Mouse (Mus musculus): Measurements from ENCODE around the gene Ddr2. TPM values are rescaled to one million over a fixed set of nuclear protein-coding genes. Genes with fewer than 3 reads are reported as not detected.
"Not testable (repeated sequence)": the region's sequence is repeated elsewhere in the genome, so short reads cannot be mapped to it uniquely, and the experiment has no call there.

Gene Ddr2
- polyA plus RNA-seq, 1 experiment from 2014 or later, result 53.6 TPM

GRCm38 (mm10) chr1:170009296-170009695 lies 101.3 kb downstream of the Ddr2 start:
- Histone ChIP-seq H3K27ac (ENCODE audit: low read depth) (no peak overlapping the region), H3K4me1 (ENCODE audit: insufficient read depth) (0 out of 2 replicates have a peak, but pooled peaks cover 4% of the 10 kb centered on the region), H3K9me3 (ENCODE audit: low read depth, low read length) (no peaks in the 10 kb centered on the region), H3K4me3 (ENCODE audit: low read depth, low read length) (no peak overlapping the region), H3K4me2 (no peak overlapping the region), H3K27me3 (ENCODE audit: insufficient read depth, low read length) (no peaks in the 10 kb centered on the region), H3K36me3 (ENCODE audit: insufficient read depth) (peaks cover 9% of the 10 kb centered on the region), H3K9ac (no peak overlapping the region)
- ATAC-seq (ENCODE audit: insufficient read depth) (no peak), DNase-seq (no peak)
- WGBS, result 77% methylated on average over 1 of the region's 1 CpGs
- TF ChIP-seq CTCF (IDR thresholded peaks at IDR 0.05; ENCODE audit: low read depth), result no peak

- Histone ChIP-seq H3K9me3 (ENCODE audit: low read depth, low read length) (no peaks in the 10 kb centered on the region), H3K4me1 (ENCODE audit: insufficient read depth) (0 out of 2 replicates have a peak, but pooled peaks cover 4% of the 10 kb centered on the region), H3K4me2 (no peak overlapping the region), H3K27ac (ENCODE audit: low read depth) (no peak overlapping the region), H3K9ac (no peak overlapping the region), H3K4me3 (ENCODE audit: low read depth, low read length) (no peak overlapping the region), H3K27me3 (ENCODE audit: insufficient read depth, low read length) (no peaks in the 10 kb centered on the region), H3K36me3 (ENCODE audit: insufficient read depth) (peaks cover 13% of the 10 kb centered on the region)
- 57% methylated on average over 13 of the region's 13 CpGs for WGBS
- no peak for ATAC-seq (ENCODE audit: insufficient read depth)
- TF ChIP-seq CTCF (IDR thresholded peaks at IDR 0.05; ENCODE audit: low read depth), result no peak
- no peak for DNase-seq
Measured at GRCm38 (mm10) chr1:170008432-170009220, 101.9 kb downstream of the Ddr2 start.

GRCm38 (mm10) chr1:170006516-170006915 lies 104.0 kb downstream of the Ddr2 start:
- Histone ChIP-seq H3K4me1 (ENCODE audit: insufficient read depth) (0 out of 2 replicates have a peak, but pooled peaks cover 4% of the 10 kb centered on the region), H3K36me3 (ENCODE audit: insufficient read depth) (peaks cover 22% of the 10 kb centered on the region), H3K9me3 (ENCODE audit: low read depth, low read length) (no peaks in the 10 kb centered on the region), H3K4me3 (ENCODE audit: low read depth, low read length) (no peak overlapping the region), H3K4me2 (no peak overlapping the region), H3K9ac (no peak overlapping the region), H3K27ac (ENCODE audit: low read depth) (peak overlapping the region; percentile 65), H3K27me3 (ENCODE audit: insufficient read depth, low read length) (no peaks in the 10 kb centered on the region)
- DNase-seq, result peak; percentile 85
- 15% methylated on average over 5 of the region's 5 CpGs for WGBS
- ATAC-seq (ENCODE audit: insufficient read depth), result peak; percentile 95
- TF ChIP-seq CTCF (IDR thresholded peaks at IDR 0.05; ENCODE audit: low read depth), result no peak

- H3K9ac ChIP-seq, result no peak overlapping the region
- H3K9me3 ChIP-seq (ENCODE audit: low read depth, low read length), result no peaks in the 10 kb centered on the region
- TF ChIP-seq CTCF (IDR thresholded peaks at IDR 0.05; ENCODE audit: low read depth), result no peak
- no peak for DNase-seq
- no peaks in the 10 kb centered on the region for H3K27me3 ChIP-seq (ENCODE audit: insufficient read depth, low read length)
- H3K4me3 ChIP-seq (ENCODE audit: low read depth, low read length), result no peak overlapping the region
- H3K27ac ChIP-seq (ENCODE audit: low read depth), result no peak overlapping the region
- WGBS, result 87% methylated on average over 3 of the region's 3 CpGs
- ATAC-seq (ENCODE audit: insufficient read depth), result no peak
- 0 out of 2 replicates have a peak, but pooled peaks cover 4% of the 10 kb centered on the region for H3K4me1 ChIP-seq (ENCODE audit: insufficient read depth)
- no peak overlapping the region for H3K4me2 ChIP-seq
- peaks cover 22% of the 10 kb centered on the region for H3K36me3 ChIP-seq (ENCODE audit: insufficient read depth)
Measured at GRCm38 (mm10) chr1:170005297-170005696, 105.3 kb downstream of the Ddr2 start.

- WGBS, result 93% methylated on average over 6 of the region's 6 CpGs
- not testable (repeated sequence) for H3K27me3 ChIP-seq (ENCODE audit: insufficient read depth, low read length); H3K27ac ChIP-seq (ENCODE audit: low read depth); H3K4me2 ChIP-seq; DNase-seq; ATAC-seq (ENCODE audit: insufficient read depth); H3K9me3 ChIP-seq (ENCODE audit: low read depth, low read length); H3K9ac ChIP-seq; H3K4me3 ChIP-seq (ENCODE audit: low read depth, low read length); H3K4me1 ChIP-seq (ENCODE audit: insufficient read depth)
- peaks cover 32% of the 10 kb centered on the region for H3K36me3 ChIP-seq (ENCODE audit: insufficient read depth)
Measured at GRCm38 (mm10) chr1:169993901-169994300, 116.7 kb downstream of the Ddr2 start.

- Histone ChIP-seq H3K9me3 (ENCODE audit: low read depth, low read length) (no peaks in the 10 kb centered on the region), H3K27me3 (ENCODE audit: insufficient read depth, low read length) (no peaks in the 10 kb centered on the region), H3K4me2 (no peak overlapping the region), H3K36me3 (ENCODE audit: insufficient read depth) (peaks cover 21% of the 10 kb centered on the region), H3K27ac (ENCODE audit: low read depth) (no peak overlapping the region), H3K4me1 (ENCODE audit: insufficient read depth) (no peaks in the 10 kb centered on the region), H3K9ac (no peak overlapping the region), H3K4me3 (ENCODE audit: low read depth, low read length) (no peak overlapping the region)
- TF ChIP-seq CTCF (IDR thresholded peaks at IDR 0.05; ENCODE audit: low read depth), result no peak
- ATAC-seq (ENCODE audit: insufficient read depth), result no peak
- WGBS, result 77% methylated on average over 1 of the region's 1 CpGs
- no peak for DNase-seq
Measured at GRCm38 (mm10) chr1:169986166-169986565, 124.4 kb downstream of the Ddr2 start.

- 85% methylated on average over 4 of the region's 4 CpGs for WGBS
- no peaks in the 10 kb centered on the region for H3K27me3 ChIP-seq (ENCODE audit: insufficient read depth, low read length)
- H3K4me1 ChIP-seq (ENCODE audit: insufficient read depth), result no peaks in the 10 kb centered on the region
- peaks cover 9% of the 10 kb centered on the region; the same call in 1 of the 2 replicates for H3K36me3 ChIP-seq (ENCODE audit: insufficient read depth)
- H3K9me3 ChIP-seq (ENCODE audit: low read depth, low read length), result no peaks in the 10 kb centered on the region
- H3K9ac ChIP-seq, result no peak overlapping the region
- DNase-seq, result no peak
- ATAC-seq (ENCODE audit: insufficient read depth), result no peak
- no peak overlapping the region for H3K27ac ChIP-seq (ENCODE audit: low read depth)
- H3K4me2 ChIP-seq, result no peak overlapping the region
- no peak overlapping the region for H3K4me3 ChIP-seq (ENCODE audit: low read depth, low read length)
- no peak for TF ChIP-seq CTCF (IDR thresholded peaks at IDR 0.05; ENCODE audit: low read depth)
Measured at GRCm38 (mm10) chr1:169977621-169978020, 132.9 kb downstream of the Ddr2 start.

All from lung, embryonic 14.5 days (tissue).